Mouse (Mus musculus): ENCODE results near the gene Gtpbp8. TPM values are rescaled to one million over a fixed set of nuclear protein-coding genes. Genes with fewer than 3 reads are reported as not detected.

The Gtpbp8 gene
- polyA plus RNA-seq (2012; rRNA removed) (2.6 and 4.1 TPM in 2 replicates), polyA plus RNA-seq (2014; fragmentation: Nextera tagmentation; extraction: Ambion mirVana) (16.3 and 20.2 TPM in 2 replicates)

- ATAC-seq (ENCODE audit: insufficient read depth) = peak; percentile 94
- Histone ChIP-seq H3K4me1 (replicated peaks; ENCODE audit: control insufficient read depth in 2 of 2, insufficient read depth in 2 of 2, low read length in 1 of 2) (peaks cover 8 to 12% of the 10 kb centered on the region in 2 experiments), H3K4me3 (ENCODE audit: insufficient read depth in 1 of 2, low read depth in 2 of 2, low read length in 2 of 2) (peak within 1 kb of the TSS; percentile 78 to 91), H3K27me3 (ENCODE audit: control insufficient read depth, insufficient read depth, low read length) (no peaks in the 10 kb centered on the region), H3K9ac (replicated peaks) (peak within 1 kb of the TSS; percentile 71), H3K9me3 (ENCODE audit: control insufficient read depth, low read length) (no peaks in the 10 kb centered on the region), H3K4me2 (ENCODE audit: low read depth) (peak within 1 kb of the TSS; percentile 91), H3K36me3 (replicated peaks; ENCODE audit: control insufficient read depth, insufficient read depth, low read depth) (peaks cover 8% of the 10 kb centered on the region; the same call in 1 of the 2 replicates), H3K27ac (peak within 1 kb of the TSS; percentile 67)
- WGBS (ENCODE audit: insufficient replicate concordance) = under 1% methylated on average over 47 of the region's 47 CpGs
- peak; percentile 66 to 77 (median 69) for DNase-seq (ENCODE audit: low read depth in 3 of 3, low spot score in 3 of 3)
- TF ChIP-seq CTCF (IDR thresholded peaks at IDR 0.05; ENCODE audit: low read depth) = no peak
- TF ChIP-seq EP300 (IDR thresholded peaks at IDR 0.05; ENCODE audit: low read depth) = 0 out of 2 replicates have a peak, but pooled peaks have one; percentile 22
These were observed at the start of gene Gtpbp8 for GRCm38 (mm10) chr16:44745866-44746562. Gtpbp8 (minus strand) TSS chr16:44746363.

DNA sequence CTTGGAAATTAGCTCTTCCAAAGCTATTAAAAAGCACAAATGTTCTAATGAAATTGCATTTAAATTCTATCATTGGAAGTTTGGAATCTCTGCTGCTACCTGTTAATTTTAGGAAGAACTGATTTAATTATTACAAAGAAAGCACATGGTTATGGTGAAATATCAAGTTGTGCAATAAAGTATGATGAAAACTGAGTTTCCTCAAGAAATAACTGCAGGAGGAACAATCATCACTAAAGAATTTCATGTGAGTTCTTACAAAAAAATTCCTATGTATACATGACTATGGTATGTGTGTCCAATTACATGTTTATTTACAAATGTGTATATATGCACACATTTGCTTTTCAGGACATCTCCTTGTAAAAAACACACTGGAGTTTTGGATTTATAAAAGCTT, 48.3 kb upstream of the Gtpbp8 start:
- no peak overlapping the region for H3K27ac ChIP-seq
- H3K4me2 ChIP-seq (ENCODE audit: low read depth) = no peak overlapping the region
- no peaks in the 10 kb centered on the region for H3K4me1 ChIP-seq (replicated peaks; ENCODE audit: control insufficient read depth in 2 of 2, insufficient read depth in 2 of 2, low read length in 1 of 2)
- no peak for TF ChIP-seq CTCF (IDR thresholded peaks at IDR 0.05; ENCODE audit: low read depth)
- no peak for TF ChIP-seq EP300 (IDR thresholded peaks at IDR 0.05; ENCODE audit: low read depth)
- no peaks in the 10 kb centered on the region for H3K27me3 ChIP-seq (ENCODE audit: control insufficient read depth, insufficient read depth, low read length)
- H3K36me3 ChIP-seq (replicated peaks; ENCODE audit: control insufficient read depth, insufficient read depth, low read depth) = no peaks in the 10 kb centered on the region
- ATAC-seq (ENCODE audit: insufficient read depth) (no peak), DNase-seq (ENCODE audit: low read depth in 3 of 3, low spot score in 3 of 3) (no peak)
- no peak overlapping the region for H3K4me3 ChIP-seq (ENCODE audit: insufficient read depth in 1 of 2, low read depth in 2 of 2, low read length in 2 of 2)
- H3K9me3 ChIP-seq (ENCODE audit: control insufficient read depth, low read length) = no peaks in the 10 kb centered on the region
- H3K9ac ChIP-seq (replicated peaks) = no peak overlapping the region

- Histone ChIP-seq H3K9me3 (ENCODE audit: control insufficient read depth, low read length) (no peaks in the 10 kb centered on the region), H3K4me1 (replicated peaks; ENCODE audit: control insufficient read depth in 2 of 2, insufficient read depth in 2 of 2, low read length in 1 of 2) (no peaks in the 10 kb centered on the region), H3K27me3 (ENCODE audit: control insufficient read depth, insufficient read depth, low read length) (no peaks in the 10 kb centered on the region), H3K36me3 (replicated peaks; ENCODE audit: control insufficient read depth, insufficient read depth, low read depth) (no peaks in the 10 kb centered on the region), H3K27ac (no peak overlapping the region), H3K4me3 (ENCODE audit: insufficient read depth in 1 of 2, low read depth in 2 of 2, low read length in 2 of 2) (no peak overlapping the region), H3K4me2 (ENCODE audit: low read depth) (no peak overlapping the region), H3K9ac (replicated peaks) (no peak overlapping the region)
- DNase-seq (ENCODE audit: low read depth in 3 of 3, low spot score in 3 of 3) = no peak
- no peak for TF ChIP-seq CTCF (IDR thresholded peaks at IDR 0.05; ENCODE audit: low read depth)
- TF ChIP-seq EP300 (IDR thresholded peaks at IDR 0.05; ENCODE audit: low read depth) = no peak
- WGBS (ENCODE audit: insufficient replicate concordance) = 63% methylated on average over 1 of the region's 1 CpGs
- ATAC-seq (ENCODE audit: insufficient read depth) = no peak
These were observed 40.8 kb upstream of the Gtpbp8 start for GRCm38 (mm10) chr16:44786934-44787333.

DNA sequence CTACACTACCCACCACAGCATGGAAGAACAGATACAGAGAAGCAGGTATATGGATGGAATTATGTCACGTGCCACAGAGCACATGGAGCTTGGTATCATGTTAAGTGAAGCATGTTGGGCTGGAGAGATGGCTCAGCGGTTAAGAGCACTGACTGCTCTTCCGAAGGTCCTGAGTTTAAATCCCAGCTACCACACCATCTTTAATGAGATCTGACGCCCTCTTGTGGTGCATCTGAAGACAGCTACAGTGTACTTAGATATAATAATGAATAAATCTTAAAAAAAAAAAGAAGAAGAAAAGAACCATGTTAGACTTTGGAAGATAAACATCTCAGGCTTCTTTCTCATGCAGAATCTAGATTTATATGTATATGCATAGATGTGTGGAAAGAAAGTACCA, 34.6 kb upstream of the Gtpbp8 start:
- ATAC-seq (ENCODE audit: insufficient read depth) (no peak), DNase-seq (ENCODE audit: low read depth in 3 of 3, low spot score in 3 of 3) (no peak)
- H3K4me1 ChIP-seq (replicated peaks; ENCODE audit: control insufficient read depth in 2 of 2, insufficient read depth in 2 of 2, low read length in 1 of 2) = peaks cover 7 to 10% of the 10 kb centered on the region in 2 experiments
- TF ChIP-seq EP300 (IDR thresholded peaks at IDR 0.05; ENCODE audit: low read depth) (no peak), CTCF (IDR thresholded peaks at IDR 0.05; ENCODE audit: low read depth) (peak; percentile 38)
- no peak overlapping the region for H3K9ac ChIP-seq (replicated peaks)
- no peak overlapping the region for H3K4me3 ChIP-seq (ENCODE audit: insufficient read depth in 1 of 2, low read depth in 2 of 2, low read length in 2 of 2)
- H3K27ac ChIP-seq = no peak overlapping the region
- no peak overlapping the region for H3K4me2 ChIP-seq (ENCODE audit: low read depth)
- 61% methylated on average over 4 of the region's 4 CpGs for WGBS (ENCODE audit: insufficient replicate concordance)
- H3K27me3 ChIP-seq (ENCODE audit: control insufficient read depth, insufficient read depth, low read length) = no peaks in the 10 kb centered on the region
- H3K9me3 ChIP-seq (ENCODE audit: control insufficient read depth, low read length) = no peaks in the 10 kb centered on the region
- H3K36me3 ChIP-seq (replicated peaks; ENCODE audit: control insufficient read depth, insufficient read depth, low read depth) = no peaks in the 10 kb centered on the region

- H3K4me3 ChIP-seq (ENCODE audit: insufficient read depth in 1 of 2, low read depth in 2 of 2, low read length in 2 of 2) = no peak overlapping the region
- peaks cover 7 to 10% of the 10 kb centered on the region in 2 experiments for H3K4me1 ChIP-seq (replicated peaks; ENCODE audit: control insufficient read depth in 2 of 2, insufficient read depth in 2 of 2, low read length in 1 of 2)
- no peaks in the 10 kb centered on the region for H3K9me3 ChIP-seq (ENCODE audit: control insufficient read depth, low read length)
- ATAC-seq (ENCODE audit: insufficient read depth) (peak; percentile 65; the same call in 1 of the 2 replicates), DNase-seq (ENCODE audit: low read depth in 3 of 3, low spot score in 3 of 3) (no peak)
- H3K36me3 ChIP-seq (replicated peaks; ENCODE audit: control insufficient read depth, insufficient read depth, low read depth) = no peaks in the 10 kb centered on the region
- no peaks in the 10 kb centered on the region for H3K27me3 ChIP-seq (ENCODE audit: control insufficient read depth, insufficient read depth, low read length)
- no peak overlapping the region for H3K9ac ChIP-seq (replicated peaks)
- H3K27ac ChIP-seq = no peak overlapping the region
- H3K4me2 ChIP-seq (ENCODE audit: low read depth) = peak overlapping the region; percentile 64
- TF ChIP-seq CTCF (IDR thresholded peaks at IDR 0.05; ENCODE audit: low read depth) = no peak
- no peak for TF ChIP-seq EP300 (IDR thresholded peaks at IDR 0.05; ENCODE audit: low read depth)
- 32% methylated on average over 5 of the region's 5 CpGs for WGBS (ENCODE audit: insufficient replicate concordance)
These were observed 33.3 kb upstream of the Gtpbp8 start for GRCm38 (mm10) chr16:44779494-44779893.

Data from liver, embryonic 14.5 days (tissue).